Mouse (Mus musculus): ENCODE results near the gene Hist3h2a.

The Hist3h2a gene

DNA sequence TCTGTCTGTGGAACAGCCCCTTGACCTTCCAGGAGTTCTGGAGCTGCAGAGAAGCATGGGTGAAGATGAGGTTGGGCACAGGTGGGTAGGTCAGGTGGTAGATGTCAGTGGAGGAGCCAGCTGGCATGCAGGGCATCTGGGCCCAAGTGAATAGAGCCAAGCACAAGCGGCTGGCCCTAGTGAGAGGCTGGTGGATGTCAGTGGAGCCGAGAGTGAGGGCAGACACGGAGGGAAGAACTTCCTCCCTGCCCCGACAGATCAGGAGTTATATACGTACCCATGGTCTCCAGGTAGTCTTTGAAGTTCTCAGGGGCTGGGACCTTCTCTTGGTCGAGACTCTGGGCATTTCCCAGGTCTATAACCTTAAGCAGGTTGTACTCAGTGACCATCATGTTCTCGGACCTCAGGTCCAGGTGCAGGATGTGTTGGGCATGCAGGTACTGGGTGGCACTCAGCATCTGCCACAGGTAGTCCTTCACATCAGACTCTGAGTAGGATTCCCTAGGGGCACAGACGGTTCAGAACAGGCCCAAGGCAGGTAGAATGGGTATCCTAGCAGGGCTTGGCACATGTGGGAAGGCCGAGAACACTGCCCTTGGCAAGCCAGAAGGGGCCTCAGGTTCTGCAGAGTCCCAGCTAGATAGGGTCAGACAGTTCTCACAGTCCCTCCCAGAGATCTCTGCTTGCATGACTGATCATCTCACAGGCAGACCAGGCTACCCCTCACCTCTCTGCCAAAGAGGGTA, 40.7 kb downstream of the Hist3h2a start:
- no peak for DNase-seq

DNA sequence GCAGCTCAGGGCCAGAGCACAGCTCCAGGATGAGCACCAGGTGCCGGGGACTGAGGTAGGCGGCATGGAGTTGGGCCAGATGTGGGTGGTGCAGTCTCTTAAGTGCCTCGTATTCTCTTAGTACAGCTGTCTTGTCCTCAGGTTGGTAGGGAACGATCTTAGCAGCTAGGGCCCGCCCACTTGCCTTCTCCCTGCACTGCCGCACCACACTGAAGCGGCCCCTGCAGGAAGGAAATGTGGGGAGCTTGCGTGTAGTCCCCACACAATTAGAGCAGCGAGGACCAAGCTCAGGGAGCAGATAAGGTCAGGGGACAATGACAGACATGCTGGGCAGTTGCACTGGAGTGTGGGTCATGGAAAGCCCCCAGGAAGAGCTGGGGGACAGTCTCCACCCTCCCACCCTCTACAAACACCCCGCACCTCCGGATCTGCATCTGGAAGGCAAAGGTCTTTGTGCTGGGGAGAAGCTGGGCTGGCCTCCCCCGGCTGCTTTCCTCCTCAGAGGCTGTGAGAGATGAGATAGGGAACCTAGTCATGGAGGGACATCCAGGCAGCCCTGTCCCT, 41.4 kb downstream of the Hist3h2a start:
- no peak for DNase-seq

GRCm38 (mm10) chr11:58997541-58997940, 43.1 kb downstream of the Hist3h2a start:
- no peak for DNase-seq

- no peak for DNase-seq
Observed at GRCm38 (mm10) chr11:58999158-58999557, 44.7 kb downstream of the Hist3h2a start.

GRCm38 (mm10) chr11:58999830-59000229, 45.3 kb downstream of the Hist3h2a start:
- no peak for DNase-seq

- no peak for DNase-seq
Observed at GRCm38 (mm10) chr11:59000635-59001034, 46.1 kb downstream of the Hist3h2a start.

- DNase-seq: no peak
Observed at GRCm38 (mm10) chr11:59002327-59003079, 48.0 kb downstream of the Hist3h2a start.

All from right cerebral cortex, postnatal 14 days (tissue).